Mouse (Mus musculus): ENCODE data around the gene Hist1h4f. TPM values are rescaled to one million over a fixed set of nuclear protein-coding genes. Genes with fewer than 3 reads are reported as not detected.

Gene Hist1h4f
- polyA plus RNA-seq, 1 experiment from 2014 or later = 1.6 TPM

Small RNA genes within 50 kb of the gene (microRNA-seq; reads per million reads assigned to microRNA genes)
- gene Gm44297 = not detected
- gene Gm44359 = not detected
- not detected for gene Gm44394
- gene n-TStga1 = 1.2 reads per million

Other genes starting within 250 kb of the Hist1h4f start
- gene Zfp322a, start 182.4 kb downstream of the Hist1h4f start, polyA plus RNA-seq (2015; fragmentation: Nextera tagmentation; extraction: Ambion mirVana) = 36.9 and 38.3 TPM in 2 replicates
- 10.3 and 11.4 TPM in 2 replicates for gene Abt1, start 127.8 kb downstream of the Hist1h4f start, polyA plus RNA-seq (2015; fragmentation: Nextera tagmentation; extraction: Ambion mirVana)
- 0.21 and 0.22 TPM in 2 replicates for gene Btn1a1, start 85.7 kb downstream of the Hist1h4f start, polyA plus RNA-seq (2015; fragmentation: Nextera tagmentation; extraction: Ambion mirVana)
- gene Btn2a2, start 62.8 kb downstream of the Hist1h4f start, polyA plus RNA-seq (2015; fragmentation: Nextera tagmentation; extraction: Ambion mirVana) = 0.14 and 0.28 TPM in 2 replicates
- 5.7 and 6.3 TPM in 2 replicates for gene Hist1h4h, start 20.6 kb downstream of the Hist1h4f start, polyA plus RNA-seq (2015; fragmentation: Nextera tagmentation; extraction: Ambion mirVana)
- gene Hist1h2af, start 17.7 kb downstream of the Hist1h4f start, polyA plus RNA-seq (2015; fragmentation: Nextera tagmentation; extraction: Ambion mirVana) = 0.74 and 3.1 TPM in 2 replicates
- gene Hist1h3g, start 16.2 kb downstream of the Hist1h4f start, polyA plus RNA-seq (2015; fragmentation: Nextera tagmentation; extraction: Ambion mirVana) = 4.7 and 6.1 TPM in 2 replicates
- 1.1 and 1.4 TPM in 2 replicates for gene Hist1h2bh, start 8.3 kb downstream of the Hist1h4f start, polyA plus RNA-seq (2015; fragmentation: Nextera tagmentation; extraction: Ambion mirVana)
- gene Hist1h3f, start 7.6 kb downstream of the Hist1h4f start, polyA plus RNA-seq (2015; fragmentation: Nextera tagmentation; extraction: Ambion mirVana) = 0.81 and 0.90 TPM in 2 replicates
- 0.67 and 0.93 TPM in 2 replicates for gene Hist1h1d, start 1.6 kb upstream of the Hist1h4f start, polyA plus RNA-seq (2015; fragmentation: Nextera tagmentation; extraction: Ambion mirVana)
- 2.8 and 3.6 TPM in 2 replicates for gene Hist1h3e, start 10.7 kb upstream of the Hist1h4f start, polyA plus RNA-seq (2015; fragmentation: Nextera tagmentation; extraction: Ambion mirVana)
- 34.0 and 56.1 TPM in 2 replicates for gene Hist1h2ae, start 19.6 kb upstream of the Hist1h4f start, polyA plus RNA-seq (2015; fragmentation: Nextera tagmentation; extraction: Ambion mirVana)
- gene Hist1h2bg, start 19.7 kb upstream of the Hist1h4f start, polyA plus RNA-seq (2015; fragmentation: Nextera tagmentation; extraction: Ambion mirVana) = 16.8 and 17.5 TPM in 2 replicates
- gene Hist1h2bf, start 22.5 kb upstream of the Hist1h4f start, polyA plus RNA-seq (2015; fragmentation: Nextera tagmentation; extraction: Ambion mirVana) = 1.7 and 3.0 TPM in 2 replicates
- gene Hist1h2ad, start 22.7 kb upstream of the Hist1h4f start, polyA plus RNA-seq (2015; fragmentation: Nextera tagmentation; extraction: Ambion mirVana) = 2.5 TPM in 2 replicates
- 6.3 and 6.5 TPM in 2 replicates for gene Hist1h3d, start 24.1 kb upstream of the Hist1h4f start, polyA plus RNA-seq (2015; fragmentation: Nextera tagmentation; extraction: Ambion mirVana)
- 60.7 and 86.3 TPM in 2 replicates for gene Hist1h4d, start 29.9 kb upstream of the Hist1h4f start, polyA plus RNA-seq (2015; fragmentation: Nextera tagmentation; extraction: Ambion mirVana)
- gene Hist1h2be, start 69.5 kb upstream of the Hist1h4f start, polyA plus RNA-seq (2015; fragmentation: Nextera tagmentation; extraction: Ambion mirVana) = 2.8 and 3.0 TPM in 2 replicates
- 11.3 and 16.6 TPM in 2 replicates for gene Hist1h1e, start 70.9 kb upstream of the Hist1h4f start, polyA plus RNA-seq (2015; fragmentation: Nextera tagmentation; extraction: Ambion mirVana)
- 1.7 TPM in 2 replicates for gene Hist1h2ac, start 132.3 kb upstream of the Hist1h4f start, polyA plus RNA-seq (2015; fragmentation: Nextera tagmentation; extraction: Ambion mirVana)
- gene Hist1h2bc, start 132.6 kb upstream of the Hist1h4f start, polyA plus RNA-seq (2015; fragmentation: Nextera tagmentation; extraction: Ambion mirVana) = 101 and 102 TPM in 2 replicates
- gene Hist1h1t, start 144.2 kb upstream of the Hist1h4f start, polyA plus RNA-seq (2015; fragmentation: Nextera tagmentation; extraction: Ambion mirVana) = 0.14 TPM in 1 of 2 replicates, not detected in the other
- 4.5 and 4.8 TPM in 2 replicates for gene Hist1h4c, start 146.8 kb upstream of the Hist1h4f start, polyA plus RNA-seq (2015; fragmentation: Nextera tagmentation; extraction: Ambion mirVana)
- gene Hfe, start 159.2 kb upstream of the Hist1h4f start, polyA plus RNA-seq (2015; fragmentation: Nextera tagmentation; extraction: Ambion mirVana) = 8.8 and 9.6 TPM in 2 replicates
- 53.4 and 58.0 TPM in 2 replicates for gene Hist1h1c, start 187.2 kb upstream of the Hist1h4f start, polyA plus RNA-seq (2015; fragmentation: Nextera tagmentation; extraction: Ambion mirVana)
- gene Hist1h3c, start 194.0 kb upstream of the Hist1h4f start, polyA plus RNA-seq (2015; fragmentation: Nextera tagmentation; extraction: Ambion mirVana) = 3.1 and 3.7 TPM in 2 replicates
- gene Hist1h2bb, start 195.1 kb upstream of the Hist1h4f start, polyA plus RNA-seq (2015; fragmentation: Nextera tagmentation; extraction: Ambion mirVana) = 1.00 and 2.9 TPM in 2 replicates
- gene Hist1h2ab, start 199.5 kb upstream of the Hist1h4f start, polyA plus RNA-seq (2015; fragmentation: Nextera tagmentation; extraction: Ambion mirVana) = 16.2 and 26.2 TPM in 2 replicates
- 7.0 and 7.5 TPM in 2 replicates for gene Hist1h3b, start 200.6 kb upstream of the Hist1h4f start, polyA plus RNA-seq (2015; fragmentation: Nextera tagmentation; extraction: Ambion mirVana)
- gene Hist1h4b, start 205.4 kb upstream of the Hist1h4f start, polyA plus RNA-seq (2015; fragmentation: Nextera tagmentation; extraction: Ambion mirVana) = 1.2 and 3.7 TPM in 2 replicates
- 0.28 and 1.5 TPM in 2 replicates for gene Hist1h4a, start 209.6 kb upstream of the Hist1h4f start, polyA plus RNA-seq (2015; fragmentation: Nextera tagmentation; extraction: Ambion mirVana)
- 2.0 and 3.5 TPM in 2 replicates for gene Hist1h3a, start 210.7 kb upstream of the Hist1h4f start, polyA plus RNA-seq (2015; fragmentation: Nextera tagmentation; extraction: Ambion mirVana)
- 1.3 TPM in 2 replicates for gene Hist1h1a, start 212.0 kb upstream of the Hist1h4f start, polyA plus RNA-seq (2015; fragmentation: Nextera tagmentation; extraction: Ambion mirVana)
- gene Trim38, start 218.3 kb upstream of the Hist1h4f start, polyA plus RNA-seq (2015; fragmentation: Nextera tagmentation; extraction: Ambion mirVana) = not detected in 2 replicates

All from stomach, embryonic 16.5 days (tissue).